Mouse (Mus musculus): ENCODE data around the gene Tspan14.

- TF ChIP-seq POLR2A (IDR thresholded peaks at IDR 0.05; ENCODE audit: borderline replicate concordance, extremely low read depth, low read depth, low read length), result no peak
- no peak for TF ChIP-seq CTCF (IDR thresholded peaks at IDR 0.05; ENCODE audit: insufficient read depth, low read length)
Measured at GRCm38 (mm10) chr14:40935054-40935453, 31.6 kb downstream of the Tspan14 start.

Data from lung, adult 2 months (tissue).